9 mouse cellular contexts compared by ENCODE assay signal in the genomic region with DNA sequence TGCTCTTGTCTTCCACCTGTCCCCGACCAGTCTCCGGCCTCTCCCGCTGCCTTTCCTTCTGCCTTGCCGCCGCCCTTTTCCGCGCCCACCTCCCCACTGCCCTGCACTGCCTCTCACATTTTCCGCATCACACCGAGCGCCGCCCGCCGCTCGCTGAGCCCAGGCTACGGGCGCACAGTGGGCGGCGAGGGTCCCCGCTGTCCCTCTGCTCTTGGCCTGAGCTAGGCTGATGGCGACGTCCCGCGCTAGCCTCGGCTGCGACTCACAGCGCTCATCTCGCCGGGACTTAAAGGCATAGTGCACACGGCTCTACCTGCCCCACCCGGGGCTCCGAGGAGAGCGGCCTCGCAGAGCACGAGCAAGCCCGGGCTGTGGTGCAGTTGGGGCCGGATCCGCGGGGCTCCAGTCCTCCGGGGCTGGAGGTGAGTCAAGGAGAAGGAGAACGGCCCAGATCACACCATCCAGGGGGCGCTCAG. TPM values are rescaled to one million over a fixed set of nuclear protein-coding genes. Genes with fewer than 3 reads are reported as not detected.
DNase-seq lines count a peak whose midpoint lies in the region; ATAC-seq lines count a peak whose summit lies in the region.
"Had no signal": no experiment of that assay in that cellular context is flagged by ENCODE, and none has a peak within 500 bp of the region (broad histone marks: within the 10 kb centered on the region; RNA-seq: fewer than 3 reads in every experiment).

No protein-coding gene starts in this region.

- H3K36me3 ChIP-seq in neural tube, embryonic 11.5 days (ENCODE audit: control insufficient read depth, insufficient read depth, low read length): no peaks in the 10 kb centered on the region
- no peaks in the 10 kb centered on the region for H3K36me3 ChIP-seq in hindbrain, embryonic 12.5 days
- H3K36me3 ChIP-seq in midbrain, embryonic 12.5 days: no peaks in the 10 kb centered on the region

- H3K9ac ChIP-seq in neural tube, embryonic 11.5 days (ENCODE audit: low read length): peak overlapping the region; percentile 39
- H3K9ac ChIP-seq in hindbrain, embryonic 12.5 days: peak overlapping the region; percentile 75
- peak overlapping the region; percentile 43 for H3K9ac ChIP-seq in midbrain, embryonic 12.5 days (replicated peaks)

- H3K9me3 ChIP-seq in neural tube, embryonic 11.5 days (ENCODE audit: control insufficient read depth, low read length): no peaks in the 10 kb centered on the region
- no peaks in the 10 kb centered on the region for H3K9me3 ChIP-seq in hindbrain, embryonic 12.5 days (replicated peaks)
- H3K9me3 ChIP-seq in midbrain, embryonic 12.5 days: no peaks in the 10 kb centered on the region

- H3K4me1 ChIP-seq in neural tube, embryonic 11.5 days (ENCODE audit: control insufficient read depth, insufficient read depth, low read length): peaks cover 8% of the 10 kb centered on the region; the same call in 1 of the 2 replicates
- peaks cover 21% of the 10 kb centered on the region; the same call in 1 of the 2 replicates for H3K4me1 ChIP-seq in hindbrain, embryonic 12.5 days
- peaks cover 16% of the 10 kb centered on the region for H3K4me1 ChIP-seq in midbrain, embryonic 12.5 days

- under 1% methylated on average over 41 of the region's 41 CpGs for WGBS in neural tube, embryonic 11.5 days
- under 1% methylated on average over 41 of the region's 41 CpGs for WGBS in hindbrain, embryonic 12.5 days
- WGBS in midbrain, embryonic 12.5 days: under 1% methylated on average over 41 of the region's 41 CpGs

- peak overlapping the region; percentile 53 for H3K4me3 ChIP-seq in neural tube, embryonic 11.5 days (ENCODE audit: low read depth, low read length)
- H3K4me3 ChIP-seq in hindbrain, embryonic 12.5 days: peak overlapping the region; percentile 53
- peak overlapping the region; percentile 53 for H3K4me3 ChIP-seq in midbrain, embryonic 12.5 days
- H3K4me3 ChIP-seq: erythroblast, embryonic 14.5 days had no signal

- peak overlapping the region; percentile 56 for H3K27ac ChIP-seq in neural tube, embryonic 11.5 days (ENCODE audit: low read depth, low read length)
- H3K27ac ChIP-seq in hindbrain, embryonic 12.5 days: peak overlapping the region; percentile 82
- H3K27ac ChIP-seq in midbrain, embryonic 12.5 days (replicated peaks): peak overlapping the region; percentile 44

- H3K4me2 ChIP-seq in neural tube, embryonic 11.5 days (ENCODE audit: low read depth): peak overlapping the region; percentile 87
- H3K4me2 ChIP-seq in hindbrain, embryonic 12.5 days (replicated peaks): peak overlapping the region; percentile 93
- H3K4me2 ChIP-seq in midbrain, embryonic 12.5 days (replicated peaks): peak overlapping the region; percentile 85

- peak; percentile 32 for ATAC-seq in frontal cortex, adult (ENCODE audit: low TSS enrichment)
- 0 out of 2 replicates have a peak, but pooled peaks have one; percentile 31 for ATAC-seq in neural tube, embryonic 11.5 days (ENCODE audit: insufficient read depth, low FRiP score, low TSS enrichment)
- ATAC-seq in hindbrain, embryonic 12.5 days (ENCODE audit: low FRiP score): peak; percentile 59
- peak; percentile 57 for ATAC-seq in midbrain, embryonic 12.5 days (ENCODE audit: low FRiP score, low read depth)

- no peak for DNase-seq in frontal cortex, postnatal 25 days (ENCODE audit: low spot score in 2 of 2)
- DNase-seq in neural tube, embryonic 11.5 days (ENCODE audit: low spot score): peak; percentile 57
- no peak for DNase-seq in neural tube, embryonic 10.5 days (ENCODE audit: extremely low spot score, low spot score)
- DNase-seq in urinary bladder, postnatal 25 days (ENCODE audit: low spot score): no peak
- DNase-seq in B cell, adult 2 months: no peak

- H3K27me3 ChIP-seq in neural tube, embryonic 11.5 days (ENCODE audit: control insufficient read depth, insufficient read depth, low read length): peaks cover 45% of the 10 kb centered on the region
- H3K27me3 ChIP-seq in hindbrain, embryonic 12.5 days: peaks cover 69% of the 10 kb centered on the region
- peaks cover 89% of the 10 kb centered on the region for H3K27me3 ChIP-seq in midbrain, embryonic 12.5 days

RNA-seq across cellular contexts. Expression of a gene that starts 0.4 kb away (rescaled TPM):
- polyA plus RNA-seq in neural tube, embryonic 11.5 days (2014; fragmentation: Nextera tagmentation; extraction: Ambion mirVana): 12.2 and 14.7 TPM in 2 replicates
- polyA plus RNA-seq in hindbrain, embryonic 12.5 days (2016; fragmentation: Nextera tagmentation; extraction: Ambion mirVana): 35.6 and 36.9 TPM in 2 replicates
- 19.6 and 21.0 TPM in 2 replicates for polyA plus RNA-seq in midbrain, embryonic 12.5 days (2016; fragmentation: Nextera tagmentation; extraction: Ambion mirVana)
- polyA plus RNA-seq: erythroblast, embryonic 14.5 days had no signal
